Mouse (Mus musculus): Measurements from ENCODE around the gene Ctdsp1. TPM values are rescaled to one million over a fixed set of nuclear protein-coding genes. Genes with fewer than 3 reads are reported as not detected.

Gene Ctdsp1
- polyA plus RNA-seq, 1 experiment from 2014 or later: 41.5 TPM

DNA sequence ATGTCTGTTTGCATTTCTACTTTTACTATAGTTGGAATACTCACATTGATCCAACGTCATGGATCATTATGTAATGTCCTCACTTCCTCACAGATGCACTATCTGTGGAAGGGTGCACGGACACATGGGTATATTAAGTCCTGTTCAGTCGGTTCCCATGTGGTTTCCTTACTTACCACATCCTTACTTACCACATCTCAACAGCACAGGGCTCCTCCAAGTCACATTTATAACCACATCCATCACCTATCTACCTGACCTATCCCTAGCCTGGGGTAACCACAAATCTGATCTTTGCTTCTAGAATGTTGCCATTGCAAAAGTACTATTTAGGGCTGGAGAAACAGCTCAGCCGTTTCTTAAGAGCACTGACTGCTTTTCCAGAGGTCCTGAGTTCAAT, 17.9 kb upstream of the Ctdsp1 start:
- no peak overlapping the region for H3K4me3 ChIP-seq (ENCODE audit: low read depth, low read length)
- 87% methylated on average over 4 of the region's 4 CpGs for WGBS
- H3K36me3 ChIP-seq (ENCODE audit: control insufficient read depth, insufficient read depth, low read length): no peaks in the 10 kb centered on the region

DNA sequence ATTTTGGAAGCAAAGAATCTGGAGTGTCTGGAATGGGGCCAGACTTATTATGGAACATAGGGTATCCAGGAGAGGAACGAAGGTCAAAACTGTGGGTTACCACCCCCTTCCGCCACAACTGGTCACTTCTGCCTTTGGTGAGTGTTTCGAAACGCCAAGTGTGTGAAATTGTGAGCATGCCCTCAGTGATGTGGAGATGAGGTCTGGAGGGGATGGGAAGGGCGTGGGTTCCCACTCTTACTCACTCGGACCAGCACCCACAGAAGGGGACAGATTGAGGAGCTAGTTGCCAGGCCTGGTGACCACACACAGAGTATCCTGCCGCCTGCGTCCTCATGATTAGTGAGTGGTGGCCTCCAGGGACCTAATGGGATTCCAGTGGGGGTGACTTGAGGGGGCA, 16.3 kb upstream of the Ctdsp1 start, which contains the start of gene Slc11a1:
Gene Slc11a1, plus strand, starts transcription at position 216 of the 400 bp plus-strand sequence.
- ATAC-seq (ENCODE audit: insufficient read depth, low FRiP score, low TSS enrichment) (no peak), DNase-seq (ENCODE audit: low spot score) (no peak)
- Histone ChIP-seq H3K9me3 (ENCODE audit: control insufficient read depth, low read length) (no peaks in the 10 kb centered on the region), H3K27me3 (ENCODE audit: control insufficient read depth, insufficient read depth, low read length) (no peaks in the 10 kb centered on the region), H3K9ac (ENCODE audit: low read length) (no peak within 1 kb of the TSS), H3K4me2 (ENCODE audit: low read depth) (no peak within 1 kb of the TSS), H3K4me3 (ENCODE audit: low read depth, low read length) (no peak within 1 kb of the TSS), H3K4me1 (ENCODE audit: control insufficient read depth, insufficient read depth, low read length) (no peaks in the 10 kb centered on the region), H3K27ac (ENCODE audit: low read depth, low read length) (no peak within 1 kb of the TSS), H3K36me3 (ENCODE audit: control insufficient read depth, insufficient read depth, low read length) (no peaks in the 10 kb centered on the region)
- 76% methylated on average over 8 of the region's 8 CpGs for WGBS

More for the DNA sequence above, 17.9 kb upstream of the Ctdsp1 start:
- no peak overlapping the region for H3K4me2 ChIP-seq (ENCODE audit: low read depth)
- H3K27ac ChIP-seq (ENCODE audit: low read depth, low read length): no peak overlapping the region
- H3K9me3 ChIP-seq (ENCODE audit: control insufficient read depth, low read length): no peaks in the 10 kb centered on the region
- no peaks in the 10 kb centered on the region for H3K4me1 ChIP-seq (ENCODE audit: control insufficient read depth, insufficient read depth, low read length)
- DNase-seq (ENCODE audit: low spot score): no peak
- H3K27me3 ChIP-seq (ENCODE audit: control insufficient read depth, insufficient read depth, low read length): no peaks in the 10 kb centered on the region
- no peak overlapping the region for H3K9ac ChIP-seq (ENCODE audit: low read length)
- ATAC-seq (ENCODE audit: insufficient read depth, low FRiP score, low TSS enrichment): no peak

DNA sequence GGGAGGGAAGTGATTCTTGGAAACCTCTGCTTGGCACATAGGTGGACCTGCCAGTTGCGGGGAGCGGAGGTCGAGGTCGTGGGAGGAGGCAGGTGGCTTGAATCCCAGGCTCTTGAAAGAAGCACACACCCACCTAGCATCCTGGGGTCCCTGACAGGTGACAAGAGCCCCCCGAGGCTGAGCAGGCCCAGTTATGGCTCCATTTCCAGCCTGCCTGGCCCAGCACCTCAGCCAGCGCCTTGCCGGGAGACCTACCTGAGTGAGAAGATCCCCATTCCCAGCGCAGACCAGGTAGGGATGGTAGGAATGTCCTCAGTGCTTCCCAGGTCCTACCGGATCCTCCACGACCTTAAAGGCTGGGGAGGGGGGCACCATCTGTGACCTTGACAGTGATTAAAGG, 15.7 kb upstream of the Ctdsp1 start:
- Histone ChIP-seq H3K36me3 (ENCODE audit: control insufficient read depth, insufficient read depth, low read length) (no peaks in the 10 kb centered on the region), H3K4me3 (ENCODE audit: low read depth, low read length) (no peak overlapping the region), H3K27ac (ENCODE audit: low read depth, low read length) (no peak overlapping the region), H3K4me2 (ENCODE audit: low read depth) (no peak overlapping the region), H3K4me1 (ENCODE audit: control insufficient read depth, insufficient read depth, low read length) (no peaks in the 10 kb centered on the region), H3K27me3 (ENCODE audit: control insufficient read depth, insufficient read depth, low read length) (no peaks in the 10 kb centered on the region), H3K9ac (ENCODE audit: low read length) (no peak overlapping the region), H3K9me3 (ENCODE audit: control insufficient read depth, low read length) (no peaks in the 10 kb centered on the region)
- WGBS: 84% methylated on average over 10 of the region's 10 CpGs
- DNase-seq (ENCODE audit: low spot score) (no peak), ATAC-seq (ENCODE audit: insufficient read depth, low FRiP score, low TSS enrichment) (no peak)

DNA sequence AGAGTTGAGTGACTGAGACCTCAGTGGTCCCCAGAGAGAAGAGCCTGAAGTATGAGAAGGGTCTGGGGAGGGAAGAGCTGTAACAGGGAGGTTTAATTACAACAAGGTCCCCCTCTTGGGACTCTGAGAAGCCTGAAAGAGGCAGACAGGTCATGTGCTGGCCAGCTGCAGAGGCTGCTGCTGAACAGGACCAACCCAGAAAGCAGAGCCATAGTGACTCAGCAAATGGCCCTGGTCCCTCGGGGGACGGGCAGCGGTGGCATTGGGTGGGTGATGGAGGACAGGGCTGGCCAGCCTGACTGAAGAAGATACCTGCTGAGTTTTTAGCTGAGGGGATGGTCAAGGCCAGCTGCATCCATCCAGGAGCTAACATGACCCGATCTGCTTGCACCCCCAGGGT, 14.9 kb upstream of the Ctdsp1 start:
- Histone ChIP-seq H3K27me3 (ENCODE audit: control insufficient read depth, insufficient read depth, low read length) (no peaks in the 10 kb centered on the region), H3K9ac (ENCODE audit: low read length) (no peak overlapping the region), H3K4me3 (ENCODE audit: low read depth, low read length) (no peak overlapping the region), H3K4me1 (ENCODE audit: control insufficient read depth, insufficient read depth, low read length) (no peaks in the 10 kb centered on the region), H3K4me2 (ENCODE audit: low read depth) (no peak overlapping the region), H3K36me3 (ENCODE audit: control insufficient read depth, insufficient read depth, low read length) (no peaks in the 10 kb centered on the region), H3K9me3 (ENCODE audit: control insufficient read depth, low read length) (no peaks in the 10 kb centered on the region), H3K27ac (ENCODE audit: low read depth, low read length) (no peak overlapping the region)
- ATAC-seq (ENCODE audit: insufficient read depth, low FRiP score, low TSS enrichment) (no peak), DNase-seq (ENCODE audit: low spot score) (no peak)
- 88% methylated on average over 4 of the region's 4 CpGs for WGBS

DNA sequence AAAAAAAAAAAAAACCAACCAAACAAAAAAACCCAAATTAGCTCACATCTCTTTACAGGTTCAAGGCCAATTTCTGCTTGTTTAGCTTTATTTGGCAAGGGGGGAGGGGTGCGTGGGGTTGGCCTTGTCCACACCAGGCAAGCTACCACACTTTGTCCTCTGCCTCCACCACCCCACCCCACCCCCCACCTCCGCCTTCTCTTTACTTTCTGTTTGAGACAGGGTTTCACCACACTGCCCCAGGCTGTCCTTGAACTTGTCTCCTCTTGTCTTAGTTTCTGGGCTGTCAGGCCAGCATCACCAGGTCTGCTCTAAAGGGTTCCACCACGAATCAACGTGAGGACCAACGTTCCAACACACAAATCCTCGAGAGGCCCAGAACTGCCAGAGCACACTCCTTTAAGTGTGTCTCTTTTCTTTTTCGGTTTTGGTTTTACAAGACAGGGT, 12.2 kb upstream of the Ctdsp1 start:
- 84% methylated on average over 7 of the region's 7 CpGs for WGBS

DNA sequence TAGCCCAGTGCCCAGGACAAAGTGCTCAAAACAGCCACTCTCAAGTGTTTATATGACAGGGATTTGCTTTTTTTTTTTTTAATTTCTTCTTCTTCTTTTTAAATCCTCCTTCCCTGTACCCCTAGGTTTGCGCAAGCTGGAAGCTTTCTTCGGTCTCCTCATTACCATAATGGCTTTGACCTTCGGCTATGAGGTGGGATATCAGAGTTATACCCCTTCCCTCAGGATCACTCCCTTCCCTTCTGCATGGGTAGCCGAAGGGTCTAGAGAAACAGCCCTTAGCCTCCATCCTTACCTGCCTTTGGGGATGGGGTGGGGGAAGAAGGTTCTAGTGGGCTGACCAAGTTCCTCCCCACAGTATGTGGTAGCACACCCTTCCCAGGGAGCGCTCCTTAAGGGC, 10.8 kb upstream of the Ctdsp1 start:
- Histone ChIP-seq H3K27ac (ENCODE audit: low read depth, low read length) (no peak overlapping the region), H3K4me2 (ENCODE audit: low read depth) (no peak overlapping the region), H3K9ac (ENCODE audit: low read length) (no peak overlapping the region), H3K36me3 (ENCODE audit: control insufficient read depth, insufficient read depth, low read length) (no peaks in the 10 kb centered on the region), H3K9me3 (ENCODE audit: control insufficient read depth, low read length) (no peaks in the 10 kb centered on the region), H3K4me1 (ENCODE audit: control insufficient read depth, insufficient read depth, low read length) (no peaks in the 10 kb centered on the region), H3K27me3 (ENCODE audit: control insufficient read depth, insufficient read depth, low read length) (no peaks in the 10 kb centered on the region), H3K4me3 (ENCODE audit: low read depth, low read length) (no peak overlapping the region)
- WGBS: 83% methylated on average over 5 of the region's 5 CpGs
- ATAC-seq (ENCODE audit: insufficient read depth, low FRiP score, low TSS enrichment) (no peak), DNase-seq (ENCODE audit: low spot score) (no peak)

More for the DNA sequence above, 12.2 kb upstream of the Ctdsp1 start:
- DNase-seq (ENCODE audit: low spot score): no peak
- H3K4me1 ChIP-seq (ENCODE audit: control insufficient read depth, insufficient read depth, low read length): no peaks in the 10 kb centered on the region
- ATAC-seq (ENCODE audit: insufficient read depth, low FRiP score, low TSS enrichment): no peak
- no peak overlapping the region for H3K4me2 ChIP-seq (ENCODE audit: low read depth)
- H3K27ac ChIP-seq (ENCODE audit: low read depth, low read length): no peak overlapping the region
- H3K9ac ChIP-seq (ENCODE audit: low read length): no peak overlapping the region
- no peaks in the 10 kb centered on the region for H3K36me3 ChIP-seq (ENCODE audit: control insufficient read depth, insufficient read depth, low read length)
- H3K4me3 ChIP-seq (ENCODE audit: low read depth, low read length): no peak overlapping the region
- H3K27me3 ChIP-seq (ENCODE audit: control insufficient read depth, insufficient read depth, low read length): no peaks in the 10 kb centered on the region
- H3K9me3 ChIP-seq (ENCODE audit: control insufficient read depth, low read length): no peaks in the 10 kb centered on the region

DNA sequence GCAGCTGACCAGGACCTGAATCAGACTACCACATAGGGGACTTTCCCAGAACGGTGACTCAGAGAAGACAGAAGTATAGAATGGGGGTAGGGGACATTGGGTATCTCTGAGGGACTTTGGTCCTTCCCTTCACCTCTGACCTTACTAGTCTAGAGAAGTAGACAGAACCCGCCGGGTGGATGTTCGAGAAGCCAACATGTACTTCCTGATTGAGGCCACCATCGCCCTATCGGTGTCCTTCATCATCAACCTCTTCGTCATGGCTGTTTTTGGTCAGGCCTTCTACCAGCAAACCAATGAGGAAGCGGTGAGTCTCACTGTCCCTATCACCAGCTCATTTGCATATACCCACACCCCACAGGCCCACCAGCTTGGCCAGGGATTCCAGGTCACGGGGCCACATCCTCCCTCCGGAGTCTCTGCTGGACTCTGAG, 9.7 kb upstream of the Ctdsp1 start:
- H3K9me3 ChIP-seq (ENCODE audit: control insufficient read depth, low read length): no peaks in the 10 kb centered on the region
- DNase-seq (ENCODE audit: low spot score) (no peak), ATAC-seq (ENCODE audit: insufficient read depth, low FRiP score, low TSS enrichment) (no peak)
- no peak overlapping the region for H3K9ac ChIP-seq (ENCODE audit: low read length)
- no peak overlapping the region for H3K4me3 ChIP-seq (ENCODE audit: low read depth, low read length)
- H3K4me1 ChIP-seq (ENCODE audit: control insufficient read depth, insufficient read depth, low read length): no peaks in the 10 kb centered on the region
- no peaks in the 10 kb centered on the region for H3K27me3 ChIP-seq (ENCODE audit: control insufficient read depth, insufficient read depth, low read length)
- no peak overlapping the region for H3K4me2 ChIP-seq (ENCODE audit: low read depth)
- H3K36me3 ChIP-seq (ENCODE audit: control insufficient read depth, insufficient read depth, low read length): no peaks in the 10 kb centered on the region
- no peak overlapping the region for H3K27ac ChIP-seq (ENCODE audit: low read depth, low read length)
- WGBS: 88% methylated on average over 10 of the region's 10 CpGs

DNA sequence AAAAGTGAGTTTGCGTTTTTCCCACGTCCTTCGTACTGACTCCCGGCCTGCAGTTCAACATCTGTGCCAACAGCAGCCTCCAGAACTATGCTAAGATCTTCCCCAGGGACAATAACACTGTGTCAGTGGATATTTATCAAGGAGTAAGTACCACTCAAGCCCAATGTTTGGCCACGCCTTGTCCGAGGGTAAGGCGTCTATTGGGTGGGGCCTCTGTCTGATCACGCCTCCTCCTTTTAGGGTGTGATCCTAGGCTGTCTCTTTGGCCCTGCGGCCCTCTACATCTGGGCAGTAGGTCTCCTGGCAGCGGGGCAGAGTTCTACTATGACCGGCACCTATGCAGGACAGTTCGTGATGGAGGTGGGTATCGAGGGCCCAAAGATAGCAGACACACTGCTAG, 7.9 kb upstream of the Ctdsp1 start:
- H3K9ac ChIP-seq (ENCODE audit: low read length): no peak overlapping the region
- no peak overlapping the region for H3K4me3 ChIP-seq (ENCODE audit: low read depth, low read length)
- no peaks in the 10 kb centered on the region for H3K36me3 ChIP-seq (ENCODE audit: control insufficient read depth, insufficient read depth, low read length)
- H3K27me3 ChIP-seq (ENCODE audit: control insufficient read depth, insufficient read depth, low read length): no peaks in the 10 kb centered on the region
- DNase-seq (ENCODE audit: low spot score) (no peak), ATAC-seq (ENCODE audit: insufficient read depth, low FRiP score, low TSS enrichment) (no peak)
- 86% methylated on average over 13 of the region's 13 CpGs for WGBS
- no peaks in the 10 kb centered on the region for H3K9me3 ChIP-seq (ENCODE audit: control insufficient read depth, low read length)
- 0 out of 2 replicates have a peak, but pooled peaks cover 2% of the 10 kb centered on the region for H3K4me1 ChIP-seq (ENCODE audit: control insufficient read depth, insufficient read depth, low read length)
- H3K27ac ChIP-seq (ENCODE audit: low read depth, low read length): no peak overlapping the region
- H3K4me2 ChIP-seq (ENCODE audit: low read depth): no peak overlapping the region

DNA sequence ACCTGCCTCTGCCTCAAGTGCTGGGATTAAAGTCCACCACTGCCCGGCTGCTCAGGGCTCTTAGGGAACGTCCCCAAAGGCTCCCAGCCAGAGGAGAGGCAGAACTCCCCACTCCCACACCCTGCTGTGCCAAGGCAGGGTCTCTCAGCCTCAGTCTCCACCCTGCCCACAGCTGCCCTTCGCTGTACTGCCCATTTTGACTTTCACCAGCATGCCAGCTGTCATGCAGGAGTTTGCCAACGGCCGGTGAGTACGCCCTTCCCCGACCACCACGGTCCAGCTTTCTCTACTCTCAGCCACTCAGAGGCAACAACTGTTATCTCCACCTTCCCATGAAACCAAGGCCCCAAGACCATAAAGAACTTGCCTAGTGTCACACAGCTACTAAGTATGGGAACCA, 6.8 kb upstream of the Ctdsp1 start:
- WGBS: 82% methylated on average over 8 of the region's 8 CpGs
- H3K4me2 ChIP-seq (ENCODE audit: low read depth): no peak overlapping the region
- H3K36me3 ChIP-seq (ENCODE audit: control insufficient read depth, insufficient read depth, low read length): no peaks in the 10 kb centered on the region
- DNase-seq (ENCODE audit: low spot score): no peak
- H3K9me3 ChIP-seq (ENCODE audit: control insufficient read depth, low read length): no peaks in the 10 kb centered on the region
- no peaks in the 10 kb centered on the region for H3K27me3 ChIP-seq (ENCODE audit: control insufficient read depth, insufficient read depth, low read length)
- ATAC-seq (ENCODE audit: insufficient read depth, low FRiP score, low TSS enrichment): no peak
- H3K4me1 ChIP-seq (ENCODE audit: control insufficient read depth, insufficient read depth, low read length): 0 out of 2 replicates have a peak, but pooled peaks cover 2% of the 10 kb centered on the region
- no peak overlapping the region for H3K27ac ChIP-seq (ENCODE audit: low read depth, low read length)
- H3K4me3 ChIP-seq (ENCODE audit: low read depth, low read length): no peak overlapping the region
- H3K9ac ChIP-seq (ENCODE audit: low read length): no peak overlapping the region

Data from neural tube, embryonic 11.5 days (tissue).